Comparison of ENCODE assay signal across 32 mouse cellular contexts in the genomic region with DNA sequence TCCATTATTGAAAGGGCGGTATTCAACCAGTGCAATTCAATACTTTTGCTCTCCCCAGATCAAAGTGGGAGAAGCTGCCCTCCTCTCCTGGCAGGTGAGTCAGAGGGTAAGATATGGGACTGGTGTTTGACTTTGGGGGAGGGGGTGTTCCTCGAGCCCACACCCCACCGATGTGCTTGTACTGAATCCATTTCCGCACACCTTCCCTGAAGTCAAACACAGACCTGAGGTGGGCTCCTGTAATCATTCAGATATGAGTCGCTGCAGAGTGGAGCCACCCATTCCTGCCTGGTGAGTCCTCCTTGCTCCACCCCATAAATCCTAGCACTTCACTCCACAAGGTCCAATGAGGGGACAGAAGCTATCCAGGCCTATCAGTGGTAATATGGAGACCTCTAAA. TPM values are rescaled to one million over a fixed set of nuclear protein-coding genes. Genes with fewer than 3 reads are reported as not detected.
A peak's percentile ranks its signal among the peaks of the same experiment; 100 is the strongest.
DNase-seq lines count a peak whose midpoint lies in the region; ATAC-seq lines count a peak whose summit lies in the region.
"Had no signal": no experiment of that assay in that cellular context is flagged by ENCODE, and none has a peak within 500 bp of the region (broad histone marks: within the 10 kb centered on the region; RNA-seq: fewer than 3 reads in every experiment).

No protein-coding gene starts in this region.

- H3K9ac ChIP-seq in intestine, embryonic 14.5 days (ENCODE audit: low read length) = no peak overlapping the region
- no peak overlapping the region for H3K9ac ChIP-seq in intestine, embryonic 16.5 days (ENCODE audit: low read depth, low read length)
- no peak overlapping the region for H3K9ac ChIP-seq in stomach, embryonic 14.5 days (replicated peaks; ENCODE audit: low read depth, low read length)
- H3K9ac ChIP-seq in stomach, embryonic 16.5 days (ENCODE audit: low read length) = no peak overlapping the region
- H3K9ac ChIP-seq: embryonic facial prominence, embryonic 13.5 days; embryonic facial prominence, embryonic 15.5 days; forebrain, embryonic 12.5 days; forebrain, postnatal 0 days had no signal

- H3K36me3 ChIP-seq in intestine, embryonic 14.5 days (ENCODE audit: control insufficient read depth, insufficient read depth, low read length) = no peaks in the 10 kb centered on the region
- H3K36me3 ChIP-seq in intestine, embryonic 16.5 days (ENCODE audit: control insufficient read depth, insufficient read depth, low read length) = no peaks in the 10 kb centered on the region
- no peaks in the 10 kb centered on the region for H3K36me3 ChIP-seq in stomach, embryonic 14.5 days (ENCODE audit: control insufficient read depth, insufficient read depth, low read length)
- H3K36me3 ChIP-seq in stomach, embryonic 16.5 days (ENCODE audit: control insufficient read depth, insufficient read depth, low read length) = no peaks in the 10 kb centered on the region
- H3K36me3 ChIP-seq: embryonic facial prominence, embryonic 13.5 days; embryonic facial prominence, embryonic 15.5 days; forebrain, embryonic 10.5 days; forebrain, embryonic 12.5 days; G1E had no signal

- H3K27me3 ChIP-seq in intestine, embryonic 14.5 days (replicated peaks; ENCODE audit: control insufficient read depth, insufficient read depth, low read length) = no peaks in the 10 kb centered on the region
- H3K27me3 ChIP-seq in intestine, embryonic 16.5 days (replicated peaks; ENCODE audit: control insufficient read depth, insufficient read depth, low read length) = no peaks in the 10 kb centered on the region
- no peaks in the 10 kb centered on the region for H3K27me3 ChIP-seq in stomach, embryonic 14.5 days (ENCODE audit: control insufficient read depth, insufficient read depth, low read length)
- H3K27me3 ChIP-seq in stomach, embryonic 16.5 days (ENCODE audit: control insufficient read depth, insufficient read depth, low read length) = no peaks in the 10 kb centered on the region
- H3K27me3 ChIP-seq: embryonic facial prominence, embryonic 13.5 days; embryonic facial prominence, embryonic 15.5 days; forebrain, embryonic 12.5 days; Patski had no signal

- no peak for DNase-seq in intestine, embryonic 14.5 days (ENCODE audit: low spot score)
- no peak for DNase-seq in cerebellum, postnatal 14 days
- no peak for DNase-seq in adrenal gland, postnatal 10 days
- DNase-seq: adrenal gland, adult 8-10 months; adrenal gland, postnatal 25 days; B cell, adult 2 months; cerebellum, adult 11-12 months; cerebellum, adult 2 months; cerebellum, adult 9-10 months; cerebellum, postnatal 10 days; cerebellum, postnatal 36 days; embryo, embryonic 11 days; forebrain, postnatal 0 days had no signal

- peak; percentile 82 for ATAC-seq in intestine, embryonic 14.5 days (replicated peaks; ENCODE audit: low FRiP score, low TSS enrichment, low read depth)
- ATAC-seq in intestine, embryonic 16.5 days = no peak
- ATAC-seq in stomach, embryonic 14.5 days (ENCODE audit: insufficient number of reproducible peaks, insufficient read depth, low FRiP score, low read depth) = peak; percentile 89
- ATAC-seq in stomach, embryonic 16.5 days (ENCODE audit: insufficient read depth, low FRiP score) = peak; percentile 90
- ATAC-seq: activated CD4-positive, CD25-positive, alpha-beta regulatory T cell, adult 4 months; CD4-positive, CD25-positive, alpha-beta regulatory T cell, adult 4 months; forebrain, embryonic 14.5 days; forebrain, postnatal 0 days; Patski had no signal

- no peak overlapping the region for H3K4me2 ChIP-seq in intestine, embryonic 14.5 days (ENCODE audit: low read length)
- H3K4me2 ChIP-seq in intestine, embryonic 16.5 days (ENCODE audit: low read depth, low read length) = no peak overlapping the region
- H3K4me2 ChIP-seq in stomach, embryonic 14.5 days (replicated peaks; ENCODE audit: low read depth, low read length) = no peak overlapping the region
- no peak overlapping the region for H3K4me2 ChIP-seq in stomach, embryonic 16.5 days (ENCODE audit: low read depth, low read length)
- H3K4me2 ChIP-seq: embryonic facial prominence, embryonic 13.5 days; embryonic facial prominence, embryonic 15.5 days; forebrain, embryonic 12.5 days had no signal

- no peaks in the 10 kb centered on the region for H3K9me3 ChIP-seq in intestine, embryonic 14.5 days (ENCODE audit: control insufficient read depth, low read length)
- H3K9me3 ChIP-seq in intestine, embryonic 16.5 days (ENCODE audit: control insufficient read depth, low read length) = no peaks in the 10 kb centered on the region
- H3K9me3 ChIP-seq in stomach, embryonic 14.5 days (ENCODE audit: control insufficient read depth, low read depth, low read length) = no peaks in the 10 kb centered on the region
- no peaks in the 10 kb centered on the region for H3K9me3 ChIP-seq in stomach, embryonic 16.5 days (replicated peaks; ENCODE audit: control insufficient read depth, low read length)
- H3K9me3 ChIP-seq: embryonic facial prominence, embryonic 13.5 days; embryonic facial prominence, embryonic 15.5 days; forebrain, embryonic 12.5 days had no signal

- 81% methylated on average over 5 of the region's 5 CpGs for WGBS in intestine, embryonic 14.5 days
- WGBS in intestine, embryonic 16.5 days = 69% methylated on average over 5 of the region's 5 CpGs
- WGBS in stomach, embryonic 14.5 days = 61% methylated on average over 5 of the region's 5 CpGs
- 60% methylated on average over 5 of the region's 5 CpGs for WGBS in stomach, embryonic 16.5 days

- no peaks in the 10 kb centered on the region; the same call in 1 of the 2 replicates for H3K4me1 ChIP-seq in intestine, embryonic 14.5 days (replicated peaks; ENCODE audit: control insufficient read depth, insufficient read depth, low read length)
- H3K4me1 ChIP-seq in intestine, embryonic 16.5 days (ENCODE audit: control insufficient read depth, insufficient read depth, low read length) = no peaks in the 10 kb centered on the region
- 0 out of 2 replicates have a peak, but pooled peaks cover 3% of the 10 kb centered on the region for H3K4me1 ChIP-seq in stomach, embryonic 14.5 days (ENCODE audit: control insufficient read depth, insufficient read depth, low read length)
- H3K4me1 ChIP-seq in stomach, embryonic 16.5 days (ENCODE audit: control insufficient read depth, insufficient read depth, low read length) = peaks cover 3% of the 10 kb centered on the region; the same call in 1 of the 2 replicates
- H3K4me1 ChIP-seq: embryonic facial prominence, embryonic 13.5 days; embryonic facial prominence, embryonic 15.5 days; forebrain, embryonic 10.5 days; forebrain, embryonic 12.5 days had no signal

- no peak overlapping the region for H3K4me3 ChIP-seq in intestine, embryonic 14.5 days (ENCODE audit: low read depth, low read length)
- no peak overlapping the region for H3K4me3 ChIP-seq in intestine, embryonic 16.5 days (ENCODE audit: low read length)
- H3K4me3 ChIP-seq in stomach, embryonic 14.5 days (ENCODE audit: low read depth, low read length) = no peak overlapping the region
- no peak overlapping the region for H3K4me3 ChIP-seq in stomach, embryonic 16.5 days (replicated peaks; ENCODE audit: low read length)
- H3K4me3 ChIP-seq: embryonic facial prominence, embryonic 13.5 days; embryonic facial prominence, embryonic 15.5 days; erythroblast, embryonic 14.5 days; forebrain, embryonic 10.5 days; forebrain, embryonic 12.5 days had no signal

- peak overlapping the region; percentile 62 for H3K27ac ChIP-seq in intestine, embryonic 14.5 days (ENCODE audit: low read depth)
- H3K27ac ChIP-seq in intestine, embryonic 16.5 days (ENCODE audit: low read length) = no peak overlapping the region
- peak overlapping the region; percentile 59; the same call in 1 of the 2 replicates for H3K27ac ChIP-seq in stomach, embryonic 14.5 days (ENCODE audit: low read length)
- H3K27ac ChIP-seq in stomach, embryonic 16.5 days (ENCODE audit: low read length) = peak overlapping the region; percentile 85
- H3K27ac ChIP-seq: embryonic facial prominence, embryonic 13.5 days; embryonic facial prominence, embryonic 15.5 days; forebrain, embryonic 10.5 days; forebrain, embryonic 12.5 days had no signal

RNA-seq across cellular contexts. Expression of a gene that starts 4.7 kb away (rescaled TPM):
- 12.7 and 17.2 TPM in 2 replicates for polyA plus RNA-seq in intestine, embryonic 14.5 days (2014; fragmentation: Nextera tagmentation; extraction: Ambion mirVana)
- polyA plus RNA-seq in intestine, embryonic 16.5 days (2015; fragmentation: Nextera tagmentation; extraction: Ambion mirVana) = 1.5 and 2.7 TPM in 2 replicates
- polyA plus RNA-seq in stomach, embryonic 14.5 days (2014; fragmentation: Nextera tagmentation; extraction: Ambion mirVana) = 83.1 and 87.0 TPM in 2 replicates
- 263 and 418 TPM in 2 replicates for polyA plus RNA-seq in stomach, embryonic 16.5 days (2015; fragmentation: Nextera tagmentation; extraction: Ambion mirVana)
- total RNA-seq in adrenal gland, postnatal 10 days (2021) = not detected
- total RNA-seq: adrenal gland, adult 18-20 months; adrenal gland, adult 8-10 months; adrenal gland, postnatal 25 days; adrenal gland, postnatal 4 days; common myeloid progenitor, adult 5-6 weeks; forebrain, postnatal 0 days; G1E had no signal
- polyA plus RNA-seq: brain, embryonic 14.5 days; CD4-positive, CD25-positive, alpha-beta regulatory T cell, adult 4 months; cerebellum, adult 2 months; embryonic facial prominence, embryonic 11.5 days; embryonic facial prominence, embryonic 13.5 days; embryonic facial prominence, embryonic 15.5 days; erythroblast, embryonic 14.5 days; forebrain, embryonic 10.5 days; forebrain, embryonic 12.5 days; forebrain, embryonic 14.5 days; forebrain, postnatal 0 days; G1E; Patski had no signal

RNA-seq across cellular contexts. Expression of a gene that starts 25.7 kb away (rescaled TPM):
- polyA plus RNA-seq in intestine, embryonic 14.5 days (2014; fragmentation: Nextera tagmentation; extraction: Ambion mirVana) = 2.0 TPM in 2 replicates
- polyA plus RNA-seq in intestine, embryonic 16.5 days (2015; fragmentation: Nextera tagmentation; extraction: Ambion mirVana) = 5.2 and 7.2 TPM in 2 replicates
- 17.7 and 18.5 TPM in 2 replicates for polyA plus RNA-seq in stomach, embryonic 14.5 days (2014; fragmentation: Nextera tagmentation; extraction: Ambion mirVana)
- 99.1 and 132 TPM in 2 replicates for polyA plus RNA-seq in stomach, embryonic 16.5 days (2015; fragmentation: Nextera tagmentation; extraction: Ambion mirVana)
- total RNA-seq in adrenal gland, postnatal 10 days (2021) = under 1 TPM in 1 of 2 experiments, not detected in 1; 0.51 TPM
- total RNA-seq: adrenal gland, adult 18-20 months; adrenal gland, adult 8-10 months; adrenal gland, postnatal 25 days; CH12.LX; common myeloid progenitor, adult 5-6 weeks; forebrain, postnatal 0 days; G1E had no signal
- polyA plus RNA-seq: activated CD4-positive, CD25-positive, alpha-beta regulatory T cell, adult 4 months; brain, embryonic 14.5 days; CD4-positive, CD25-positive, alpha-beta regulatory T cell, adult 4 months; cerebellum, adult 2 months; embryonic facial prominence, embryonic 11.5 days; embryonic facial prominence, embryonic 13.5 days; erythroblast, embryonic 14.5 days; forebrain, embryonic 10.5 days; forebrain, embryonic 12.5 days; forebrain, embryonic 14.5 days; forebrain, postnatal 0 days; G1E; Patski had no signal

RNA-seq across cellular contexts. Expression of a gene that starts 29.0 kb away (rescaled TPM):
- 0.12 TPM in 2 replicates for polyA plus RNA-seq in intestine, embryonic 14.5 days (2014; fragmentation: Nextera tagmentation; extraction: Ambion mirVana)
- polyA plus RNA-seq in intestine, embryonic 16.5 days (2015; fragmentation: Nextera tagmentation; extraction: Ambion mirVana) = 0.05 and 0.06 TPM in 2 replicates
- 0.34 and 0.43 TPM in 2 replicates for polyA plus RNA-seq in stomach, embryonic 14.5 days (2014; fragmentation: Nextera tagmentation; extraction: Ambion mirVana)
- 0.39 and 0.89 TPM in 2 replicates for polyA plus RNA-seq in stomach, embryonic 16.5 days (2015; fragmentation: Nextera tagmentation; extraction: Ambion mirVana)
- under 1 TPM in 1 of 2 experiments, not detected in 1; 0.09 TPM for total RNA-seq in adrenal gland, postnatal 10 days (2021)
- total RNA-seq: adrenal gland, adult 18-20 months; adrenal gland, adult 8-10 months; adrenal gland, postnatal 25 days; CH12.LX; forebrain, postnatal 0 days; G1E had no signal
- polyA plus RNA-seq: brain, embryonic 14.5 days; embryonic facial prominence, embryonic 11.5 days; embryonic facial prominence, embryonic 13.5 days; erythroblast, embryonic 14.5 days; forebrain, embryonic 10.5 days; forebrain, embryonic 12.5 days; forebrain, embryonic 14.5 days; forebrain, postnatal 0 days; G1E; Patski had no signal

RNA-seq across cellular contexts. Expression of a gene that starts 37.9 kb away (rescaled TPM):
- 0.14 and 0.19 TPM in 2 replicates for polyA plus RNA-seq in intestine, embryonic 14.5 days (2014; fragmentation: Nextera tagmentation; extraction: Ambion mirVana)
- polyA plus RNA-seq in intestine, embryonic 16.5 days (2015; fragmentation: Nextera tagmentation; extraction: Ambion mirVana) = 0.38 and 0.45 TPM in 2 replicates
- polyA plus RNA-seq in stomach, embryonic 14.5 days (2014; fragmentation: Nextera tagmentation; extraction: Ambion mirVana) = 0.21 and 0.49 TPM in 2 replicates
- polyA plus RNA-seq in stomach, embryonic 16.5 days (2015; fragmentation: Nextera tagmentation; extraction: Ambion mirVana) = 1.1 and 1.4 TPM in 2 replicates
- 1 to 10 TPM in 1 of 2 experiments, under 1 TPM in 1; 0.69 to 1.3 TPM for total RNA-seq in adrenal gland, postnatal 10 days (2021)
- total RNA-seq: adrenal gland, postnatal 25 days had no signal
- polyA plus RNA-seq: cerebellum, adult 2 months; forebrain, embryonic 14.5 days; forebrain, postnatal 0 days; G1E had no signal

RNA-seq across cellular contexts. Expression of a gene that starts 40.4 kb away (rescaled TPM):
- 315 and 426 TPM in 2 replicates for polyA plus RNA-seq in intestine, embryonic 14.5 days (2014; fragmentation: Nextera tagmentation; extraction: Ambion mirVana)
- polyA plus RNA-seq in intestine, embryonic 16.5 days (2015; fragmentation: Nextera tagmentation; extraction: Ambion mirVana) = 1,304 and 1,371 TPM in 2 replicates
- polyA plus RNA-seq in stomach, embryonic 14.5 days (2014; fragmentation: Nextera tagmentation; extraction: Ambion mirVana) = 21.9 and 22.6 TPM in 2 replicates
- polyA plus RNA-seq in stomach, embryonic 16.5 days (2015; fragmentation: Nextera tagmentation; extraction: Ambion mirVana) = 109 and 128 TPM in 2 replicates
- total RNA-seq in adrenal gland, postnatal 10 days (2021) = not detected
- total RNA-seq: adrenal gland, adult 18-20 months; adrenal gland, adult 8-10 months; adrenal gland, postnatal 25 days; adrenal gland, postnatal 4 days; CH12.LX; common myeloid progenitor, adult 5-6 weeks; forebrain, postnatal 0 days; G1E had no signal
- polyA plus RNA-seq: activated CD4-positive, CD25-positive, alpha-beta regulatory T cell, adult 4 months; CD4-positive, CD25-positive, alpha-beta regulatory T cell, adult 4 months; embryonic facial prominence, embryonic 11.5 days; embryonic facial prominence, embryonic 13.5 days; embryonic facial prominence, embryonic 15.5 days; erythroblast, embryonic 14.5 days; G1E; Patski had no signal
